Mouse (Mus musculus) adrenal gland, postnatal 4 days (tissue): ENCODE data around the gene Gm20517. TPM values are rescaled to one million over a fixed set of nuclear protein-coding genes. Genes with fewer than 3 reads are reported as not detected.

ENCODE experiments used
- DNase-seq, 2 experiments: peaks; one replicate each; pipeline ENCODE4 v3.0.0; 2021 to 2022; ENCODE audit warnings: low spot score in 2 of 2, mixed read lengths in 2 of 2
- total RNA-seq, 2 experiments: library from RNA; stranded (reverse); gene quantifications; 2 replicates each; pipeline ENCODE4 v1.2.3; 2021

Gene Gm20517
- total RNA-seq, 2 experiments from 2014 or later: 4.1 to 4.8 TPM

DNA sequence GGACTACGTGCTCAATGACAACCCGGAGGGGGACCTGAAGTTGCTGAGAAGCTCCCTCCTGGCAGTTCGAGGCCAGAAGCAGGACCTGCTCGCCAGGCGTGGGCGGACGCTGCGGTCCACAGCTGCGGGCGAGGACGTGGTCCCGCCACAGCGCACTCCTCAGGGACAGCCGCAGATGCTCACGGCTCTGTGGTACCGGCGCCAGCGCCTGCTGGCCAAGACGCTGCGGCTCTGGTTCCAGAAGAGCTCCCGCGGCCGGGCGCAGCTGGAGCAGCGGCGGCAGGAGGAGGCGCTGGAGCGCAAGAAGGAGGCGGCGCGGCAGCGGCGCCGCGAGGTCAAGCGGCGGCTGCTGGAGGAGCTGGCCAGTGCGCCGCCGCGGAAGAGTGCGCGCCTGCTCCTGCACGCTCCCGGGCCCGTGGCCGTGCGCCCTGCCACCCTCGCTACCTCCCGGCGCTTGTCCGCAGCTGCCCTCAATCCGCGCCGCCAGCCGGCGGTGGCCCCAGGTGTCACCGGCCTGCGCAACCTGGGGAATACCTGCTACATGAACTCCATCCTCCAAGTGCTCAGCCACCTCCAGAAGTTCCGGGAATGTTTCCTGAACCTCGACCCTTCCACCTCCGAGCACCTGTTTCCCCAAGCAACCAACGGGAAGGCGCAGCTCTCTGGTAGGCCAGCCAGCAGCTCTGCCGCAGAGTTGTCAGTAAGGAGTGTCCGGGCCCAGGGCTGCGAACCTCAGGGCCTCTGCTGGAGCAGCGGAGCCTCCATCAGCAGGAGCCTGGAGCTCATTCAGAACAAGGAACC, 61.1 kb downstream of the Gm20517 start:
- DNase-seq: peak; percentile 16 to 32

DNA sequence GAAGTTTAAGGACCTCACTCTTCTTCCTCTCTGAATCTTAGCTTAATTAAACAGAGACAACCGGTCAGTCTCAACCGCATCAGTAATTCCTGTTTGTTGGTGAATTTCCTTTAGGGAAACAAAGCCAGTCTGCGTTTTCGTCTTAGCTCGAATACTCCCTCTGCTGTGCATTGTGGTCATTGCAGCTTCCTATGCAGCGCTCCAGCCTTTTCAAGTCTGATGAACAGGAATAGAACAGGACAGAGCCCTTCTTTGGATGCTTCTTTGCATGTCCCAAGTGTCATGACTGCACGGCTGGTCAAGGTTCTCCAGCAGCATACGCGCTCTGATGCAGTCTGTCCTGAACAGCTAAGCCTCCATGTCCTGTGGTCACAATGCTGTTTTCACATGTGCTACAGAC, 65.2 kb downstream of the Gm20517 start:
- DNase-seq: peak in 1 of 2 experiments; percentile 36

DNA sequence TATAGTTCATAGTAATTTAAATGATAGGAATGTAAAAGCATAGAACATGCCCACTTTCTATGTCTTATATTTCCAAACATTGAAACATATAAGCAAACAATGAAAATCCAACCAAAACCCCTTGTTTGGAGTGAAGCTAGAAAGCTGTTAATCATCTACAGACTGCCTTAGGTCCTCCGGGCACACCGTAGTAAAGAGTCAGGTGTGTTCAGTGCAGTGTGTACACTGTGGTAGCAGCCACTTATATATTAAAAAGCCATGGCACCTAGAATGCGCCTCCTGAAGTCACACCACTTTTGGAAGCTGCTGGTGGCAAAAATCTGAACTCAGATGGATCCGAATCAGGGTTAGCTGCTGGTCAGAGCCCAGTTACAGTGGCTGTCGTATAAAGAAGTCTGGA, 66.8 kb downstream of the Gm20517 start:
- DNase-seq: no peak

DNA sequence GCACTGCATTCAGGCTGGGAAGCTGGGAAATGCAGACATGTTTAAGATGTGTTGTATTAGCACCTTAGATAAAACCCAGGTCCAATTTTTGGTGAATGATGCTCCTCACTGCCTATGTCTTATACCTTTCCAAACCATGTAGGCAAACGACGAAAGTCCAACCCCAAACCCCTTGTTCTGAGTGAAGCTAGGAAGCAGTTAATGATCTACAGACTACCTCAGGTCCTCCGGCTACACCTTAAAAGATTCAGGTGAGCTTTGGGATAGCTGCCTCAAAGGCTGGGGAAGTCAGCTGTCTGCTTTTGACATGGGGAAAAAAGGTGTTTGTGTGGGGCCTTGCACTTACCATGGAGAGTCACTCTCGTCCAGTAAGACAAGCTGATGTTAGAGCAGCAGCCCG, 67.3 kb downstream of the Gm20517 start:
- no peak for DNase-seq

DNA sequence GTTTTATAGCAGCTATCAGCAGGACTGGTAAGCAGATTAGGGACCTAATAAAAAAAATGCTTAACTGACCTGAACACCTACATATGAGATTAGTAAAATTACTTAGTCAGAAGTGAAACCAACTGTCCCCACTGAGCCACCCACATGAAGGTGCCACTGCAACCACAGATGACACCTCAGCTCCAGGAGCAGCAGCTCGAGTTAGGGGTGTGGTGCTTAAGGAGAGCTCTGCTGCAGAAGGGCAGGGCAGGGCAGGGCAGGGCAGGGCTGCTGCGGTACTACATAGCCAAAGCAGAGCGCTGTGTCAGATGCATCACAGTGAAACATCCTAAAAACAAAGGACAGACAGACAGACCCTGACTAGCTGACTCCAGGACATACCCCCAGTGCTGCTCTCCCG, 71.4 kb downstream of the Gm20517 start:
- DNase-seq: no peak

DNA sequence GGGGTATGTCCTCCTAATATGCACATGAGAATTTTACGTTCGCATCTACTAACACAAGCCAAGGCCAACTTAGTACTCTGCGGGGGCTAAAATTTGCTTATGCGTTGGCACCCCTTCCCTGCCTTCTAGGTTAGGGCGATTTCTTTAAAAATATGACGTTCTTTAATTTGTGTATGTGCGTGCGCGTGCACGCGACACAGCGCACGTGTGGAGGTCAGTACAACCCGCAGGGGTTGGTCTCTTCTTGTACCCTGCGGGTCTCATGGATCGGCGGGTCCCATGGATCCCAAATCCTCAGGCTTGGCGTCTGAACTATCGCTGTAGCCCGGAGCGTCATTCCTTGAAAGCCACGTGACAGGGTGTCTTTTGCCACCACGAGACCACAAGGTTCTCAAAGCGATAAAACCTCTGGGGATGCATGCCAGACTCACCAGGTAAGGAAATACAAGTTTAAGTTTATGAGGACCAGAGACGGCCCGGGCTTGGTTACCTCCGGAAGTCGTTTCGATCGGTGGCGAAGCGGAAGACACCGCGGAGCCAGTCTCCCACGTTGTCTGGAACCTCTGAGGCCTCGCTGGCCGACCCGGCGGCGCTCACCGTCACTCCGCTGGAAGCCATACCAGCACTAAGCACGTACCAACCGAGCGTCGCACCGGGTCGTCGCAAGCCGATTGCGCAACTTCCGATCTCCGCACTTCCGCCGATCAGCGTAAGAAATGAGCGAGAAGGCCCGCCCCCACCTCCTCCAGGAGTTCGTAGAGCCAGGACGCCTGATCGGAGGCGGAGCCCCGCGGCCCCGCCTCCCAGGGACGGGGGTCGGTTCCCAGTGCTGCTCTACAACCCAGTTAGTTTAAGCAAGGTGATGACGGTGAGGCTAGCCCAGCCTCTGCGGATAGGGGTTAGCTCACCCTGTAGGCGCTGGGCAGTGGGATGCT, 76.3 kb downstream of the Gm20517 start:
- peak; percentile 75 to 84 for DNase-seq

DNA sequence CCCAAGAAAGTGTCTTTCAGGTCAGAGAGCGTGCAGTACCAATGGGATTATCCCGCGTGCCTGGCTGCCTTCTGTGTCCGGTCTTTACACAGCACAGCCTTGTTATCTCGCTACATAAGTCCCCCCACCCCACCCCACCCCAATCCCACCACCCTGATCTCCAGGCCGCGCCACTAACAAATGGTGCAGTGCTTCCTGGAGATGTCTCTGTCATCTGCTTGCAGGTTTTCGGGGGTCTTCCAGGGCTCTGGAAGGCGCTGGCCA, 76.9 kb downstream of the Gm20517 start, which contains the start of gene Tomm6:
Tomm6 (minus strand) TSS at position 43 of the 264 bp plus-strand sequence.
- DNase-seq: no peak

DNA sequence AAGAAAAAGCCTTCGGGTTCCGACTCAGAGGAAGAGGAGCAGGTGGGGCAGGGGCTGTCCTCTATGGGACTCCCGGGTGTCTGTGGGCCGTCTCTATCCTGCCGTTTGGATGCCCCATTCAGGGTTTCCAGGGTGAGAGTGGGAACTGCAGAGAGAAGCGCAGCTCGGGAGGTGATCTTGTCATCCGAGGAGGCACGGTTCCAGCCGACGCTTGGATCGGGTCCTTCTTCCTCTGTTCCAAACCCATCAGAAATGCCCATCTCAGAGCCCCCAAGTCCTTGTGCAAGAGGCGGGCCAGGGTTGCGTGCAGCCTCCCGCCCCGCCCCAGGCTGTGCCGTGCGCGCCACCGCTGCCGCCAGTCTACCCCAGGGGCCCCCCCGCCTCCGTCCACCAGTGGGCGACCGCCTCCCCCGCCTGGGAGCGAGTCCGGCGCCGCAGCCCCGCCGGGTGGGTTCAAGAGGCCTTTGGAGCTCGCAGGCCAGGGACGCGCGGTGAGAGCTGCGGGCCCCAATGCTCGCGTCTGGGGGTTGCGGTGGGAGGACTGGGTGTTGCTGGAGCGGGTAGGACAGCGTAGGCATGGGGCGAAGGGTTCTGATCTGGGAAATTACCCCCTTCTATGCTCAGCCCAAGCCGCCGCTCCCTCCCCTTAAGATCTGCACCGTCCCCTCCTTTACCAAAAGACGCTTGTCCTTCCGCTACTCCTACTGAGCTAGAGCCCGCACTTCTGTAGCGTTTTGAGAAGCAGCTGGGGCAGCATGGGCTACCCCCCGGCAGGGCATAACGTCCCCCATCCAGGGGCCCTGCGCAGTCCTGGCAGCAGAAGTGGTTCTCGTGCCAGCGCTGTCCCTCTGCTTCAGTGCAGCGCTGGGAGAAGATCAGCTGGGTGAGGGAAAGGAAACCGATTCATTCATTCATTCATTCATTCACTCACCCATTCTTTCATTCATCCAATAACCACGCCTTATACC, 77.5 kb downstream of the Gm20517 start, which contains the start of gene Frs3:
Frs3 (plus strand) TSS at position 423 of the 968 bp plus-strand sequence.
- DNase-seq: peak; percentile 37 to 58

DNA sequence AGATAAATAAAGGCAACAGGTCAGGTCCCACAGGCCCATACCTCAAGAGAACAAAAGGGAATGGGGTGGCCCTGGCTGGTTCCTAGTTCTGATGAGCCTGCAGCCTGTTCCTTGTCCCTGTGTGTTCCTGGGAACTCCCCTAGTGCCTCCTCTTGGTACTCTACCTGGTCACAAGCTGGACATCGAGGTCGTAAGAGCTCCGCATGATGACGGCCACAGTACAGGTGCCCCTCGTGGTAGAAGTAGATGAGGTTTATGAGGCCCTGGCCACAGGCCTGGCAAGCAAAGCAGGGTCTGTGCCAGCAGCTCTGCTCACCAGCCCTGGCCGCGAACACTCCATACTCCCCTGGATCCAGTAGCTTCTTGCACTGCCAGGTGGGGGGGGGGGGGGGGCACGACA, 78.5 kb downstream of the Gm20517 start:
- no peak for DNase-seq

DNA sequence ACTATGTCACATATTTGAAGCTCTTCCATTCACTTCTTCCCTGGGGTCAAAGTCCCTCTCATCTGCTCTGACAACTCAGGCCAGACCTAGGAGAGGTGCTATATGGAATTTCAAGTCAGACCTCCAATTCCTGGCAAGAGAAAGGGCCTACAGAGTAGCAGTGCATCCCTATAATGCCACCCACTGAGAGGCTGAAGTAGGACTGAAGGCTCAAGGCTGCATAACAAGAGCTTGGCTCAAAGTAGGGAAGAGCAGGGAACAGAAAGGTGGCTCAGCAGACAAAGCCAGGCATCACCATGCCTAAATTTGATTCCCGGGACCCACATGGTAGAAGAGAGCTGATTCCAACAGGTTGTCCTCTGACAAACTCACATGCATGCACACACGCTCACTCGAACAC, 80.3 kb downstream of the Gm20517 start:
- no peak for DNase-seq

DNA sequence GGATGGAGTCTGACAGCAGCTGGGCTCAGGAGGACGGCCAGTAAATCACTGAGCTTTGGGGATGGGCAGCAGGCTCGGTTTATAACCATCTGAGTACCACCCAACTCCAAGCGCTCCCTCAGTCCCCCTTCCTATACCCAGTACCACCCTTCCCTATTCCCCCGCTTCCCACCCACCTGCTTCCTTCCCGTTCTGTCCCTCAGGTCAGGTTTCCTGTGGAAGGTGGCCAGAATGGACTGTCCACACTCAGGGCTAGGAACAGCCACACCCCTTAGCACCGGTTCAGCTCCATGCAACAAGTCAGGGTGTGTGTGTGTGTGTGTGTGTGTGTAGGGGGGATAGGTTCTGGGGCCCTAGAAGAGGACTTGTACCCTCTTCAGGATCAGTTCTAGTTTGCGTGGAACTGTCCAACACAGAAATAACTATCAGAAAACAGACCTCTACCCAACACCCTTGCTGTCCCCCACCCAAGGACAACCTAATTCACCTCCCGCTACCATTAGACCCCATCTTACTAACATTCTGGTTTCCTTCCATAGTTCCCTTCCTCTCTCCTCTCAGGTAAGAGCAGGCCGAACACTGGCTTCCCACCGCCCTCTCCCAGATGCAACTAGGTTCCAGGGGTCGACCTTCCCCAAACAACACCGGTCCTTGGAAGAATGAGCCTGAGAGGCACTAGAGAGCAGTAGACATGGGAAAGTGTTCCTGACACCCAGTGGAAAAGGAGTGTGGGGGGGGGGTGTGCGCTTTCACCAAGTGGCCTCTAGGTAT, 82.5 kb downstream of the Gm20517 start:
- no peak for DNase-seq

DNA sequence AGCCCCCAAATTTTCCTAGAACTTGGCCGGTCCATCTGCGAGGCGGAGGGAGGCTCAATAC, 82.9 kb downstream of the Gm20517 start, which contains the start of gene Gm21981:
Gm21981 (minus strand) TSS at position 14 of the 61 bp plus-strand sequence.
- DNase-seq: no peak

DNA sequence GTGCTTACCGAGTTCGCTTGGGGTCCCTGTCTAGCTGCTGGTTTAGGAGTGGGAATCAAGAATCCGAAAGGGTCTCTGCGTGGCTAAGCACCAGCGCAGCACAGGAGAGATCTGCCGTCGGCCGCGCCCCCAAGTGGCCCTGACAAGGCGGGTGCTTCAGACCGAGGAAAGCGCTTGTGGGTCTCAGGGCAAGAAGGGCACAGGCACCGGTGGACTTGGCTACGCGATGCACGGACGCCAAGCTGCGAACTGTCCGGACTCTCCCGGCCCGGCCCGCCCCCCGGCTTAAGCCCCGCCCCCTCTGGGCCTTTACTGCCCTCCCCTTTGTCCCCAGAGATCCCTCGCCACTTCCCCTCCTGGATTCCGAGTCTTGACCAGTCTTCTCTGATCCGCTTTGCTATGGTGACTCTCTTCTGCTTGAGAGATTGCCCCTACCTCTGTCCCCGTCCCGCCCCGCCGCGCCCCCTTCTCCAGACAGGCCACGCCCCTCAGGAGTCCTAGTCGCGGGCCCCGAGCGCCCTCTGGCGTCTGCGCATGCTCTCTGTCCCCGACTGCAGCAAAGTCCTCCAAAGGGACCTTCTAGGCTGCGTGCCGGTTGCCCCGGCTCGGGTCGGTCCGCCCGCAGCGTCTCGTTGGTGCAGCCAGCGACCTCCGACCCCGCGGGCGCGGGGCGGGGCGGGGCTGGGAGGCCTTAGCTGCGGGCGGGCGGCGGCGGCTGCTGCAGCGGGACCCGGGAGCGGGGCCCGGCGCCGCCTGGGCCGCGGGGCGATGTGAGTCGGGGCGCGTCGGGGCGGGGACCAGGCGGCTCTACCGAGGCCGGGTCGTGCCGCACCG, 83.3 kb downstream of the Gm20517 start, which contains the start of gene Prickle4:
Prickle4 (minus strand) TSS at position 234 of the 834 bp plus-strand sequence.
- DNase-seq: peak; percentile 94 to 98

DNA sequence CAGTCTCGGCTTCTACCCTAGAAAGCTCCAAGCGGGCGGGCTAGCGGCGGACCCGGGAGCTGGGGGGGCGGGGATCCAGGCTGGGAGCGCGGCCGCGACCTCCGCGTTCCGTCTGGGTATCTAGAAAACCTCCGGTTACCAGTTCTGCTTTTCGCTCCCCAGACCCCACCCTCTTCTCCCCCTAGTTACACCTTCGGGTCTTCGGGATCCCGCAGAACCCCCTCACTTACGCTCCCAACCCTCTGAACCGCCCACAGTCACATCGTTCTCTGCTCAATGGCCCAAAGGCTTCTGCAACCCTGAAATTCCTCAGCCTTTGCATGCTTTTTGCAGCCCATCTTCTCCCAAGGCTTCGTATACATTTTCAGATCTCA, 83.9 kb downstream of the Gm20517 start:
- DNase-seq: no peak

DNA sequence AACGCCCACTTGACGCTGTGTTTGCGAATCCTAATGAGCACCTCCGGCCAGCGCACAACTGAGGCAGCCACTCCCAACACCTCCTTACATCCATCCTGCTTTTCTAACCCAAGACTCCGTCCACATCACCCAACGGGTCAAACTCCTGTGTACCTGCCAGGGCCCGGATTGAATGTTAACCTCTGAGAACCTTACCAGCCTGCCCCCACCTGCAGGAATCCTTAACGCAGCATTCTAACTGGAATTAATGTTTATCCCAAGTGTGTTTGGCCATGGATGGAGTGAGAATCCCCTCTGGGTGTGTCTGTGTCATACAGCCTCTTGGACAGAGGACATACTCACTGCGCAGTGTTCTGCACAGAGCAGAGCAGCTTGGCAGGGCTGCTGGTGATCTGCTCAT, 86.8 kb downstream of the Gm20517 start:
- DNase-seq: no peak

DNA sequence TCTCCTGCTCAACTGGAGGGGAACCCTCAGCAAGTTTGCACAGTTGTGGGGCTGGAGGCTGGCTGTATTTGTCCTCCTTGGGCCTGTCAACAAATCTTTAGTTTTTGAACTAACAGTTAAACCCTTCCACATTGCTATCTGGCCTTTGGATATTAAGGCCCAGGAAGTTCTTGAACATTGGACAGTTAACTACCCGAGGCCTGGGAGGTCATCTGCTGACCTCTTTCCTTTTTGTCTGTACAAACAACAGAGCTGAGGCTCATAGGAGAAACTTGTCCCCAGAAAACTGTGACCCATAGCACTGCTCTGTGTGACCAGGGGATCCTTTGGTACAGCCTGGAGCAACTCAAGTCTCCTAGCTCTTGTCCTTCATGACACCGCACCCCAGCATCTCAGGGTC, 87.7 kb downstream of the Gm20517 start:
- DNase-seq: no peak

DNA sequence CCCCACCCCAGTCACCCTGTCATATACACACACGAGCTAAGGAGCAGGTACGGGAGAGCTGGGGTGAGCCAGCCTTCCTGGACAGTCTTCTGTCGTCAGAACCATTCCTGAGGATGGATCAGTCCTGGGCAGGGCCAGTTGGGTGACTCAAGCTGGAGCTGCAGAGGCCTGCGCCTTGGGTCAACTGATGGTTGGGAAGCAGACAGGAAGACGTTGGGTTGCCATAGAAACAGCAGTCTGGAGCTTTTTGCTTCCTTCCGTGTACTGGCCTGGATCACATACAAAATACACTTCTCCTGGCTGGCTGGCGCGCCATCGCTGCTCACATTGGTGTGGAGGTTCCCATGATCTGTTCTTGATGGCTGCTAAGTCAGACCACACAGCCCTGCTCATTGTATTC, 90.4 kb downstream of the Gm20517 start:
- DNase-seq: no peak

DNA sequence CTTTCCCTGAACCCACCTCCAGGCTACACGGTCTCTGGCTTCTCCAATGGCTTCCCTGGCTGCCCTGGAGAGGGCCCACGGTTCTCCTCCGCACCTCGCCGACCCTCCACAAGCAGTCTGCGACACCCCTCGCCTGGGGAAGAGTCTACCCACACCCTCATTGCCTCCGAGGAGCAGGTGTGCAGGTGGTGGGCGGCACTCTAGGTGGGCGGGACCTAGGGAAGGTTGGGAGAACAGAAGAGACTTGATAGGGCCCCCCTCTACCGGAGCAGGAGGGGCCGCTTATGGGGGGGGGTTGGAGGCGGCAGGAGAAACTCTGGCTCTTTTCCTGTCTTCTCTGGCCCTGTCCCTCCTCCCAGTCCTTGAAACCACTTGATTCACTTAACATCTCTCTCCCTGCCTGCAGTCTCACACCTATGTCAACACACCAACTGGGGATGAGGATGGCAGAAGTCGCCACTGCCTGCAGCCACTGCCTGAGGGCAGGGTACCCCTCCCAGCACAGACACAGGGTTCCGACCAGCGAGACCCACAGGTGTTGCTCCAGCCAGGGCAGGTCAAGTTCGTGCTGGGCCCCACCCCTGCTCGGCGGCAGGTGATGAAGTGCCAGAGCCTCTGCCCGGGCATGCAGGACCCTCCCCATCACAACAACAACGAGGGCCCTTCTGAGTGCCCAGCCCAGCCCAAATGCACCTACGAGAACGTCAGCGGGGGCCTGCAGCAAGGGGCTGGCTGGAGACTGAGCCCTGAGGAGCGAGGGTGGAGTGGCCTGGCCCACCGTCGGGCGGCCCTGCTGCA, 91.4 kb downstream of the Gm20517 start:
- DNase-seq: no peak

DNA sequence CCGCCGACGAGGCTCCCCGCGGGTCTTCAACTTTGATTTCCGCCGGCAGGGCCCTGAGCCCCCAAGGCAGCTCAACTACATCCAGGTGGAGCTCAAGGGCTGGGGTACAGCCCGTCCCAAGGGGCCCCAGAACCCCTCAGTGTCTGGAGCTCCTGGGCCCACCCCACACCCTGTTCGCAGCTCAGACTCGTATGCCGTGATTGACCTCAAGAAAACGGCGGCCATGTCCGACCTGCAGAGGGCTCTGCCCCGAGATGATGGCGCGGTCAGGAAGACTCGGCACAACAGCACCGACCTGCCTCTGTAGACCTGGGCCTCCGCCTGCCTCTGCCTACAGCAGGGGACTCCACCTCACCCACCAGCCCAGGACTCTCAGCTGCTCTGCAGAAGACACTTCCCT, 92.2 kb downstream of the Gm20517 start:
- no peak for DNase-seq
